27 mouse cellular contexts compared by ENCODE assay signal in genomic region chr5:6517337-6517736, GRCm38 (mm10).
"Had no signal": no experiment of that assay in that cellular context is flagged by ENCODE, and none has a peak within 500 bp of the region (broad histone marks: within the 10 kb centered on the region; RNA-seq: fewer than 3 reads in every experiment).

No protein-coding gene starts in this region.

- H3K9me3 ChIP-seq: heart, embryonic 10.5 days; heart, embryonic 12.5 days; hindbrain, embryonic 10.5 days; intestine, embryonic 15.5 days; limb, embryonic 10.5 days; limb, embryonic 12.5 days; liver, embryonic 13.5 days; liver, embryonic 15.5 days had no signal

- H3K4me1 ChIP-seq: heart, embryonic 10.5 days; heart, embryonic 12.5 days; hindbrain, embryonic 10.5 days; intestine, embryonic 15.5 days; limb, embryonic 10.5 days; limb, embryonic 12.5 days; liver, embryonic 13.5 days; liver, embryonic 15.5 days had no signal

- H3K9ac ChIP-seq: heart, embryonic 12.5 days; hindbrain, embryonic 14.5 days; intestine, embryonic 15.5 days; limb, embryonic 12.5 days; liver, embryonic 13.5 days; liver, embryonic 15.5 days had no signal

- ATAC-seq: hindbrain, embryonic 16.5 days; inflammation-experienced regulatory T-cells, adult 6 months; intestine, embryonic 15.5 days; intestine, postnatal 0 days had no signal

- DNase-seq: gastrocnemius, postnatal 14 days; gastrocnemius, postnatal 36 days; heart, adult 18-20 months; heart, postnatal 10 days; heart, postnatal 4 days; kidney, adult 18-20 months; kidney, adult 8-10 months; kidney, postnatal 10 days; kidney, postnatal 25 days; kidney, postnatal 4 days; layer of hippocampus, adult 9-11 months; liver; liver, embryonic 13.5 days had no signal

- H3K4me2 ChIP-seq: heart, embryonic 12.5 days; hindbrain, embryonic 14.5 days; intestine, embryonic 15.5 days; limb, embryonic 12.5 days; liver, embryonic 11.5 days; liver, embryonic 13.5 days; liver, embryonic 15.5 days had no signal

- H3K27ac ChIP-seq: heart, embryonic 10.5 days; hindbrain, embryonic 10.5 days; hindbrain, embryonic 14.5 days; intestine, embryonic 15.5 days; layer of hippocampus, adult 2 months; left cerebral cortex, adult 2 months; limb, embryonic 10.5 days; limb, embryonic 12.5 days; liver, embryonic 13.5 days; liver, embryonic 15.5 days had no signal

- H3K4me3 ChIP-seq: heart, embryonic 10.5 days; heart, embryonic 12.5 days; hindbrain, embryonic 10.5 days; intestine, embryonic 15.5 days; layer of hippocampus, adult 2 months; left cerebral cortex, adult 2 months; limb, embryonic 10.5 days; limb, embryonic 12.5 days; liver, embryonic 13.5 days; liver, embryonic 15.5 days had no signal

- H3K27me3 ChIP-seq: heart, embryonic 12.5 days; intestine, embryonic 15.5 days; limb, embryonic 12.5 days; liver, embryonic 13.5 days; liver, embryonic 15.5 days had no signal

- H3K36me3 ChIP-seq: heart, embryonic 10.5 days; heart, embryonic 12.5 days; hindbrain, embryonic 10.5 days; intestine, embryonic 15.5 days; limb, embryonic 10.5 days; limb, embryonic 12.5 days; liver, embryonic 13.5 days; liver, embryonic 15.5 days had no signal
